Mouse (Mus musculus) MEL (cell line): ENCODE measurements around the gene Pacsin2.

Experiments
- BHLHE40 ChIP-seq: IDR thresholded peaks from 2 replicates; pipeline ENCODE4 v1.6.1; 2012; ENCODE audit warnings: low read depth, mild to moderate bottlenecking, inconsistent platforms, low read length, improper control_type of control experiment, borderline replicate concordance
- CTCF ChIP-seq, 3 experiments: IDR thresholded peaks in 2 of 3; conservative IDR thresholded peaks in 1 of 3; 2 replicates each; pipeline ENCODE4 v1.5.1; 2011 to 2012; ENCODE audit warnings: low read length in 3 of 3, low read depth in 2 of 3, mild to moderate bottlenecking in 2 of 3, improper control_type of control experiment in 1 of 3, inconsistent platforms in 1 of 3, mixed read lengths in 1 of 3, moderate library complexity in 1 of 3; ENCODE audit not compliant: control insufficient read depth in 1 of 3, insufficient read depth in 1 of 3, poor library complexity in 1 of 3, severe bottlenecking in 1 of 3
- JUND ChIP-seq: IDR thresholded peaks from 2 replicates; pipeline ENCODE4 v1.6.1; 2011; ENCODE audit warnings: low read depth, mild to moderate bottlenecking, improper control_type of control experiment, low read length
- KAT2A ChIP-seq: conservative IDR thresholded peaks from 2 replicates; pipeline ENCODE4 v1.6.1; 2012; ENCODE audit warnings: low read depth, low read length, improper control_type of control experiment, inconsistent platforms
- MEF2A ChIP-seq: IDR thresholded peaks from 2 replicates; pipeline ENCODE4 v1.6.1; 2014; ENCODE audit warnings: low read depth, mild to moderate bottlenecking, inconsistent platforms, low read length, improper control_type of control experiment; ENCODE audit not compliant: poor library complexity, insufficient replicate concordance, severe bottlenecking; ENCODE audit errors: extremely low read depth
- POLR2A ChIP-seq, 2 experiments: IDR thresholded peaks; 2 replicates each; pipeline ENCODE4 v1.6.1; 2011 to 2012; ENCODE audit warnings: low read length in 2 of 2, mild to moderate bottlenecking in 2 of 2, control low read depth in 1 of 2, improper control_type of control experiment in 1 of 2, low read depth in 1 of 2, moderate library complexity in 1 of 2; ENCODE audit not compliant: control insufficient read depth in 1 of 2, insufficient read depth in 1 of 2, poor library complexity in 1 of 2
- POLR2AphosphoS2 ChIP-seq: IDR thresholded peaks from 2 replicates; pipeline ENCODE4 v1.6.1; 2011; ENCODE audit warnings: low read length, improper control_type of control experiment
- ZC3H11A ChIP-seq: IDR thresholded peaks from 2 replicates; pipeline ENCODE4 v1.6.1; 2012; ENCODE audit warnings: low read depth, mild to moderate bottlenecking, inconsistent platforms, low read length, improper control_type of control experiment
- ZMIZ1 ChIP-seq: IDR thresholded peaks from 2 replicates; pipeline ENCODE4 v1.6.1; 2012; ENCODE audit warnings: low read depth, mild to moderate bottlenecking, inconsistent platforms, low read length, improper control_type of control experiment, moderate library complexity
- ZNF384 ChIP-seq: IDR thresholded peaks from 2 replicates; pipeline ENCODE4 v1.6.1; 2012; ENCODE audit warnings: low read depth, mild to moderate bottlenecking, inconsistent platforms, low read length, improper control_type of control experiment

- TF ChIP-seq ZNF384 (no peak), BHLHE40 (no peak), KAT2A (no peak), MEF2A (no peak), POLR2A (IDR thresholded peaks at IDR 0.05; ENCODE audit: control insufficient read depth in 1 of 2, insufficient read depth in 1 of 2, low read depth in 1 of 2, low read length in 2 of 2, poor library complexity in 1 of 2) (no peak), ZMIZ1 (no peak), CTCF (IDR thresholded peaks at IDR 0.05 in 2 of 3, conservative IDR thresholded peaks at IDR 0.05 in 1 of 3; ENCODE audit: control insufficient read depth in 1 of 3, insufficient read depth in 1 of 3, low read depth in 2 of 3, low read length in 3 of 3, poor library complexity in 1 of 3, severe bottlenecking in 1 of 3) (no peak), JUND (peak; percentile 56; the same call in 1 of the 2 replicates), ZC3H11A (no peak), POLR2AphosphoS2 (no peak)
These were observed 34.9 kb upstream of the Pacsin2 start for GRCm38 (mm10) chr15:83499211-83499755.
